Mouse (Mus musculus): ENCODE measurements around the gene Kif9.

- no peak for TF ChIP-seq CTCF (IDR thresholded peaks at IDR 0.05; ENCODE audit: low read depth, low read length)
- no peak for TF ChIP-seq GATA1 (IDR thresholded peaks at IDR 0.05; ENCODE audit: borderline replicate concordance, low read length)
- TF ChIP-seq POLR2AphosphoS5 (IDR thresholded peaks at IDR 0.05; ENCODE audit: insufficient replicate concordance, low read depth, low read length) = no peak
- TF ChIP-seq TAL1 (conservative IDR thresholded peaks at IDR 0.05; ENCODE audit: low read depth, low read length) = no peak
- no peak for TF ChIP-seq GATA2 (IDR thresholded peaks at IDR 0.05; ENCODE audit: borderline replicate concordance, low read depth, low read length)
Observed at GRCm38 (mm10) chr9:110531151-110531791, 54.5 kb downstream of the Kif9 start.
